Mouse (Mus musculus): ENCODE data around the gene Lhfpl2.
"Not testable (repeated sequence)": the region's sequence is repeated elsewhere in the genome, so short reads cannot be mapped to it uniquely, and the experiment has no call there.

Lhfpl2 gene

GRCm38 (mm10) chr13:94057563-94058560, at the start of gene Lhfpl2:
Gene Lhfpl2, plus strand, starts transcription at chr13:94057796.
- in situ Hi-C loops (cut with MboI), result no loop called here

- in situ Hi-C loops (cut with MboI), result no loop called here
Observed at GRCm38 (mm10) chr13:94011996-94012575, 45.5 kb upstream of the Lhfpl2 start.

DNA sequence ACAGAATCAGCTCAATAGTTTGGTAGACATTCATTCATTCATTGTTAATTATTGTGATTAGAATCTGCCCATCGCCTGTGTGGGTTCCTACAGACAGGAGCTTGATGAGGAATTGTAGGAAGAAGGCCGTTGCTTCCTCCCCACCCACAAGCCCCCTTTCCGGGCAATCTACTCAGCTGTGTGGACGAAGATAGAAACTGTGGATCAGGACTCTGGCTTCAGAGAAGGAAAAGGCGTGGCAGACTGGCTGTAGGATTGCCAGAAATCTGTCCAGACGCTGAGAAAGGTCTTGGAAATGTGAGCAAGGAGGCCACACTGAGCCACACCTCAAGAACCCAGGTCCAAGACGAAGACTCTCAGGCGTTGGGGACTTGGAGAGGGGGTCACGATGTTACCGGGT, 43.6 kb upstream of the Lhfpl2 start:
- in situ Hi-C loops (cut with MboI), result no loop called here

DNA sequence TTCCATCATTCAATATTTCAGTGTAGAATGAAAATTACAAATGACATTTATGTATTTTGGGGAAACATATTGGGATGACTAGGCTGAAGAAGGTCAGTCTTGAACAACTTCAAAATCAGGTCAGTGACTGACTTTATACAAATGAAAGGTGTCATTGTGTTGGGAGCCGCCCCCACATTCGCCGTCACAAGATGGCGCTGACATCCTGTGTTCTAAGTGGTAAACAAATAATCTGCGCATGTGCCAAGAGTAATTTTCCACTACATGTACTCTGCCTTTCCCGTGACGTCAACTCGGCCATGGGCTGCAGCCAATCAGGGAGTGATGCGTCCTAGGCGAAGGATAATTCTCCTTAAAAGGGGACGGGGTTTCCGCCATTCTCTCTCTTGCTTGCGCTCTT, 33.0 kb upstream of the Lhfpl2 start:
- in situ Hi-C loops (cut with MboI), result not testable (repeated sequence)

- in situ Hi-C loops (cut with MboI), result no loop called here
Observed at GRCm38 (mm10) chr13:94029147-94029546, 28.4 kb upstream of the Lhfpl2 start.

DNA sequence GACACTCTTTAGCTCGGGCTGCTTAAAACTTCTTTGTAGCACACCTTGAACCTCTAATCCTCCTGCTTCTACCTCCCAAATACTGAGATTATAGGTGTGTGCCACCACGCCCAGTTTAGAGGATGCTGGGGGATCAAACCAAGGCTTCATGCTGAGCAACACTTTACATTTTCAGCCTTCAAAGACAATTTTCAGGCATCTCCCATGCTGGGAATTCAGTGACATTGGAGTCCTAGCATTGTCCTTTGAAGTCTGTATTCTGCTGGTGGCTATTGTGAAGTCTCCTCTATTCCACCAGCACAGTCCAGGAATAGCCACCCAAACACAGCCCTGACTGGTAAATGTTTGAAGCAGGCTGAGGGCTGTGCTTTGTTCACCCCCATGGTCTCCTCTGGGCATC, 27.0 kb upstream of the Lhfpl2 start:
- in situ Hi-C loops (cut with MboI), result no loop called here

DNA sequence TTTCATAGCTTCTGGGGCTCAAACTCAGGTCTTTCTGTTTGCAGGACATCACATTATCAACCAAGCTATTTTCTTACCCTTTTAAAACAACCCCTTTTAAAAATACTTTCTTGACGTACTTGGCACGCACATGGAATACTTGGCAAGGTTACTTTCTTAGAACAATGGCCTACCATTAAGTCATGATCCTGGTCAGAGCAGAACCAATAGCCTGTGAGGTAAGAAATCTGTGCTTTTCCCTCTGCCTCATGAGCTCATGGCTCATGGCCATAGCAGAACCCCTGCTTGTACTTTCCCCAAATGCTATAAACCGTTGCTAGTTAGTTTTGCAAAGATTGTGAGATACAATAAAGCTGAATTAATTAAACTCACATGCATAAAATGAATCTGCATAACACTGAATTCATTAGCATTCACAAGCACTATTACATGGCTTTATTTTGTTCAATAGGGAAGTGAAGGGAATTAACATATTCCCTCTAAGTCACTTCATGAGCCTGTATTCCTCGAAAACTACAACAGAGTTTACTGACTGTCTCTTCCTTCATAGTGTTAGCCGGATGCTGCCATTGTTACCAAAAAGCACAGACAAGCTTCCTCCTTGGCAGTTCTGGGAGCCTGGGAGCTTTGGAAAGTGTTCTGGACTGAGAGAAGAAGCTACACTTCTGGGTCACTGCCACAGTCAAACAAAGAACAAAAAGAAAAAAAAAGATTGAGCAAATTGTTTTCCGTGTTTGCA, 20.1 kb upstream of the Lhfpl2 start:
- in situ Hi-C loops (cut with MboI), result no loop called here

DNA sequence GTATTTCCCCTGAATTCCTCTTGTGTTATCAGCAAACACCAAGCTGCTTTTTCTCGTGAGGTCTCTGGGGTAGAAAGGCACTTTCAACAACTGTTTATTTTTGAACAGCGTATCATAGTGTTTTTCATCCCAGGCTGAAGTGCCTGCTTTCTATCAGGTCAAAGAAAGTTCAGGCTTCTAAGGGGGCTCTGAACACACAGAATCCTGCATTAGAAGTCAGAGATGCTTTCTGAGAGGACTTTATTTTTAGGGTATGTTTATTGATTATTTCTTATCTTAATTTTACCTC, 19.6 kb upstream of the Lhfpl2 start:
- in situ Hi-C loops (cut with MboI), result no loop called here

- in situ Hi-C loops (cut with MboI), result no loop called here
Observed at GRCm38 (mm10) chr13:94050036-94050435, 7.6 kb upstream of the Lhfpl2 start.

- in situ Hi-C loops (cut with MboI), result no loop called here
Observed at GRCm38 (mm10) chr13:94050782-94051181, 6.8 kb upstream of the Lhfpl2 start.

DNA sequence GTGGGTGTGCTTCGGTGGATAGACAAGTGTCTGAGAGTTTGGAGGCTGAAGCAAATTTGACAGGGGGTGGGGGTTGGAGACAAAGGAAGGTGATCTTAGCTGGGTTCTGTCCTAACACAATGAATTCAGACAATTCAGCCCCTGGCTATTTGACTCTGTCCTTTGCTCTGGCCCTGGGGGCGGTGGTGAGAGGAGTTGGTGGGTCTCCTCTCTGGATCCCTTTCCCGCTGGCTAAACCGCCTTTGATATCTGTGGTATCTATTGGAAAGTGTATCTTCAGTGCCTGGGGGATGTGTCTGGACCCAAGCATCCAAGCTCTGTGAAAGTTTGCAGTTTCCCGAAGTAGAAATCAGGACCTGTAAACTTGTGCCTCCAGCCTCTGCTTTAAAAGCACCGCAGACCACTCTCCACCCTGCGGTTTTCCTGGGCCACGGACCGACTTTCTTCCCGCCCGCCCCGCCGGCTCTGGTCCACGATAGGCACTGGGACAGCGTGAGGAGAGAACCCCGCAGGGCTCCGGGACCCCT, 497 bp upstream of the Lhfpl2 start:
- in situ Hi-C loops (cut with MboI), result no loop called here

- in situ Hi-C loops (cut with MboI), result no loop called here
Observed at GRCm38 (mm10) chr13:94058642-94059222, 1.1 kb downstream of the Lhfpl2 start.

DNA sequence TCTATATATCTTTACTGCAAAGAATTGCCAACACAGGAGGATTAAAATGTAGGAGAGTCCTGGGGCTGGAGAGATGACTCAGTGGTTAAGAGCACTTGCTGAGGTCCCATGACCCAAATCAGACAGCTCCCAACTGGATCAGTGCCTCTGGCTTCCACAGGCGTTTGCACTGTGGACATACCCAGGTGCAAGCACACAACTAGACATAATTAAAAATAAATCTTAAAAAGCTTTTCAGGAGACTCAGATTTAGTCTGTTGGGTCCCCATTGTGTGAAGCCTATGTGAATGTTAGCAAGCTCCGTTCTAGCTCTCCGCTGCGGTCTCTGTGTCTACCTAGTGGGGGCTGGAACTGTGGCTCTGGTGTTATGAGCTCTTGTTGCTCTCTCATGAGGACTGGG, 1.8 kb downstream of the Lhfpl2 start:
- in situ Hi-C loops (cut with MboI), result no loop called here

DNA sequence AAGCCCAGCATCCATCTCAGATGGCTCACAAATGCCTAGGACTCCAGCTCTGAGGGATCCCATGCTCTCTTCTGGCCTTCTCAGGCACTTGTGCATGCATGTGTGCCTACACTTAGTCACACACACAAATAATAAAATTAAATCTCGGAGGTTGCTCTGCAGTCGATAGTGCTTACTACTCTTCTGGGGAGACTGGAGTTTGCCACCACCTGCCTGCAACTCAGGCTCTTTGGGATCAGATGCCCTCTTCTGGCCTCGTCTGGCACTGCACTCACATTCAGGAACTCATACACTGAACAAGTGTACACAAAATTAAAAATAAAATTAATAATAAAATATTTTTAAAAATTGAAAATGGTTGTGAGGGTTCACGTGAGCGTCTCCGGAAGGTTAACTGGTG, 2.2 kb downstream of the Lhfpl2 start:
- in situ Hi-C loops (cut with MboI), result no loop called here

- in situ Hi-C loops (cut with MboI), result no loop called here
Observed at GRCm38 (mm10) chr13:94060461-94060860, 2.9 kb downstream of the Lhfpl2 start.

DNA sequence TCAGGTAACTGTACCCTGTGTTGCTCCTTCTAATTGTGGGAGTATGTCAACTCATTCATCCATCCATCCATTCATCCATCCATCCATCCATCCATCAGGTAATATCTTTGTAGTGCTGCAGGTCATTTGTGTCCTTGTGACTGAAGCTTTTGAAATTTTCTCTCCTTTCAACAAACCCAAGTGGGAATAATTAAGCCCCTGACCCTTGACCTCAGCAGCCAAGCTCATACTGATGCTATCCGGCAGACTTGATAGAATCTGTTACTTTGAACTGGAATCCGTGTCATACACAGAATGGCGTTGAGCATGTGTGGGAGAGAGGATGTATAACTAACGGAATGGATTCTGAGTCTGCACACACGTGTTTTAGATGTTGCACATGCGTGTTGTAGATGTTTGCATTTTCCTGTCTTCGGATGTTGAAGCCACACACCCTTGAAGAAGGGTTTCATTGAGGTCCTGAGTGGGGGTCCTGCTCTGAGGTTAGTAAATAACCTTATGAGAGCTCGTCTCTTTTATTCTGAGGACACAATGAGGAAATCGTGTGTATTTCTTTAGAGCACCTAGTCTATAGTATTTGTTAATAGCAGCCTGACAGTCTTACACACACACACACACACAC, 3.8 kb downstream of the Lhfpl2 start:
- in situ Hi-C loops (cut with MboI), result no loop called here

DNA sequence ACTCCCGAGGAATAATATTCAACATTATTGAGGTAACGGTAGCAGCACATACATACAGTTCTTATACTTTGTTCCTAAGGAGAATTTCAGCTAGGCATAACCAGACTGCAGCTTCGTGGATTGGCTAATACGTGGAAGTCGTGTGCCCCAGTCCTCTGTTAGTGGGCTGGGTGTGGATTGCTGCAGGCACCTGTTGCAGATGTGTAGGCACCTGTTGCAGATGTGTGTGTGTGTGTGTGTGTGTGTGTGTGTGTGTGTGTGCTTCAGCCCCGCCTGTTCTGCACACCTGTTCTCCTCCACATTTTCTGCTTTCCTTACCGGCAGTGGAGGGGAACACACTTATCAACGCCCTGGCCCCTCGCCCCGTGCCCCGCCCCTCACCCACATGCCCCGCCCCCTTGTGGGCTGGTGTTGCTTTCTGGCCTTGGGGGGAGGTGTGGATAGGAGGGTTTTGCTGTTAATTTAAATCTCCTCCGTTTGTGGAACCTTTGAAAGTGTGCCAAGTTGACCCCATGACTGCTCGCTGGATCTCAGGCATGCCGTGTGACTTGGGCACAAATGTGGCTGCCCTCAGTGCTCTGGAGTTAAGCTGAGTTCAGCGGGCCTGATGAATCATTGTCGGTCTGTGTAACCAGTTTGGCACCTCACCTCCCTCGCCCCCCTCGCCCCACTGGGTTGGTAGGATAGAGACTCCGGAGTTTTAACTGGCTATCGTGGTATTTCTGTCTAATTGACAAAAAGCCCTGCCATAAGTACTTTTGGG, 4.9 kb downstream of the Lhfpl2 start:
- in situ Hi-C loops (cut with MboI), result no loop called here

DNA sequence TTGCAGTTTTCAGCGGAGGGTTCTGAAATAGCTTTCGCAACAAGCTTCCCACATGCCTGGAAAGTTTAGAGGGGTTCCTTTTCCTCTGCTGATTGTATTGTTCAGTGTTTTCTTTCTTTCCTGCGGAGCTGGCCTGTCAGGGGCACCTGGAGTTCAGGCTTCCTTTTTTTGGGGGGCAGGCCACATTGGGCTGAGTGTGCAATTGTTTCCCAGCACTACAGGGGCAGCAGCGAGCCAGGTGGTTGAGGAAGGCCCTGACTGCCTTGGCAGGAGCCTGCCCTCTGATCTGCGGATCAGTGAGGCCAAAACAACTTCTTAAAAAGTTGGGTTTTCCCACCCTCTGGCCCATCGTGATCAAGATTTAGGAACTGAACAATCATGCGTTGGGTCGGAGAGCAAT, 5.6 kb downstream of the Lhfpl2 start:
- in situ Hi-C loops (cut with MboI), result no loop called here

DNA sequence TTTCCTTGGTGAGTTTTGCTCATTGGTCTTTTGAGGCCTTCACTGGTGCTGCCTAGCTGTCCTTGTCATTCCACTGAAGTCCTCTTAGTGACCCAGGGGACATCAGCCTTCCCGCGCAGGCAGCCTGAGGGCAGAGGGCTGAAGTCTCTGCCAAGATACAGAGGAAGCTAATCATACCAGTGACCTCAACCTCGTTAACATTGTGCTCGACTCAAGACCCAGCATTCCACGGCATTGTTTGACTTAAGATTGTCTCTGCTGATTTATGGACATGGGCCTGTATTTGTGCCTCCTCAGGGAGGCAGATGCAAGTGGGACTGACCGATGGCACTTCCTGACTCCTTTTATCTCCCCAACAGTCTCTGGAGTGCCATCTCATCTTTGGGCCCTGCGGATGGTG, 7.0 kb downstream of the Lhfpl2 start:
- in situ Hi-C loops (cut with MboI), result no loop called here

- in situ Hi-C loops (cut with MboI), result no loop called here
Observed at GRCm38 (mm10) chr13:94065276-94066050, 7.9 kb downstream of the Lhfpl2 start.

Measured in mature B cell (primary cell).